Mouse (Mus musculus) heart, postnatal 0 days (tissue): Measurements from ENCODE around the gene Wdr66. TPM values are rescaled to one million over a fixed set of nuclear protein-coding genes. Genes with fewer than 3 reads are reported as not detected.

Experiments
- ATAC-seq: fragments of 200-750 bp; cut with Nextera tagmentation; 2 replicates; pipeline ENCODE4 v1.8.0; 2017; ENCODE audit warnings: low read depth, moderate number of reproducible peaks, moderate library complexity; ENCODE audit not compliant: insufficient read depth
- DNase-seq: peaks from one replicate; pipeline ENCODE4 v3.0.0-alpha.2; 2016; ENCODE audit warnings: low spot score
- H3K27ac ChIP-seq: fragments of 300-500 bp; sonication (generic); 2 replicates; pipeline ENCODE4 v1.5.1; 2014; ENCODE audit warnings: low read depth, mild to moderate bottlenecking
- H3K27me3 ChIP-seq: fragments of 300-500 bp; sonication (generic); 2 replicates; pipeline ENCODE4 v1.6.1; 2014; ENCODE audit warnings: low read length, mixed read lengths; ENCODE audit not compliant: control insufficient read depth, insufficient read depth
- H3K36me3 ChIP-seq: fragments of 300-500 bp; sonication (generic); replicated peaks from 2 replicates; pipeline ENCODE4 v1.6.1; 2014; ENCODE audit warnings: low read length, mixed read lengths; ENCODE audit not compliant: control insufficient read depth, insufficient read depth
- H3K4me1 ChIP-seq: fragments of 300-500 bp; sonication (generic); 2 replicates; pipeline ENCODE4 v1.6.1; 2014; ENCODE audit warnings: antibody characterized with exemption; ENCODE audit not compliant: control insufficient read depth, insufficient read depth
- H3K4me2 ChIP-seq: fragments of 300-500 bp; sonication (generic); 2 replicates; pipeline ENCODE4 v1.6.1; 2014; ENCODE audit warnings: low read depth, mild to moderate bottlenecking, low read length, moderate library complexity
- H3K4me3 ChIP-seq: fragments of 300-500 bp; sonication (generic); 2 replicates; pipeline ENCODE4 v1.5.1; 2014; ENCODE audit warnings: low read depth, low read length
- H3K9ac ChIP-seq: fragments of 300-500 bp; sonication (generic); replicated peaks from 2 replicates; pipeline ENCODE4 v1.6.1; 2014; ENCODE audit warnings: low read depth, low read length, mixed read lengths
- H3K9me3 ChIP-seq: fragments of 300-500 bp; sonication (generic); replicated peaks from 2 replicates; pipeline ENCODE4 v1.6.1; 2016; ENCODE audit warnings: low read length; ENCODE audit not compliant: control insufficient read depth
- CTCF ChIP-seq: IDR thresholded peaks from 2 replicates; pipeline ENCODE4 v1.5.1; 2016; ENCODE audit warnings: antibody characterized with exemption, control low read depth, low read depth
- EP300 ChIP-seq: IDR thresholded peaks from 2 replicates; pipeline ENCODE4 v1.6.1; 2016; ENCODE audit warnings: antibody characterized with exemption, low read depth
- WGBS: fragments of 180-500 bp; shearing (Covaris S2); extraction: QIAGEN DNeasy Blood & Tissue Kit; methylation state at CpG from one replicate; pipeline ENCODE4 v1.1.7; 2014; 5-methylcytosine and 5-hydroxymethylcytosine counted together
- polyA plus RNA-seq: library from polyadenylated mRNA; unstranded; fragments of >200 nt; fragmentation: Nextera tagmentation; extraction: Ambion mirVana; gene quantifications from 2 replicates; pipeline ENCODE4 v1.2.1, GENCODE M21; 2015
- total RNA-seq: library from RNA; depleted of rRNA; stranded (reverse); fragments of >200 nt; gene quantifications from 2 replicates; pipeline ENCODE4 v1.2.3, GENCODE M21; 2014; ENCODE audit warnings: low replicate concordance

Gene Wdr66
- total and polyA plus RNA-seq, 2 experiments from 2014 or later, result 3.1 to 4.0 TPM

DNA sequence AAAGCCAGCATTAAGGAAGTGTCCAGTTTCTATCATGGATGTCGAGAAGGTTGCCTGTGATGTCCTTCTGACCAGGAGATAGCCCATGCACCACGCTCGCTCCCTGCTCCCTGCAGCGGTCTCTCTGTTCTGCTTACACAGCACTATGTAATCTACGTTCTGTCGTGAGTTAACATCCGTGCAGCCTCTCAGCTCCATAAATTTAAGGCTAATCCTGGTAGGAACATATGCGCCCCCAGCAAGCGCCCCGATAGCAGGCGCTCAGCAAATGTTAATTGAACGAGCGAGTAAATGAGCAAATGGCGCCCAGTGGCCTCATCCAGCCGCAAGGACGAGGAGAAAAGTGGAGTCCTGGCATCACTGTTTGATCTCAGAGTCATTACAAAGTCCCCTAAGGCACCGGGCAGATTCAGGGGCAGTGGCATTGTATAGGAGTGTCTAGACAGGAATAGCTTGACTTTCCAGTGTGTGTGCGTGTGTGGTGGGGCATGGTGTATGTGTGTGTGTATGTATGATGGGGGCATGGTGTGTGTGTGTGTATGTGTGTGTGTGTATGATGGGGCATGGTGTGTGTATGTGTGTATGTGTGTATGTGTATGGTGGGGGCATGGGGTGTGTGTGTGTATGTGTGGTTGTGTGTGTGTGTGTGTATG, 55.9 kb downstream of the Wdr66 start:
- 75% methylated on average over 18 of the region's 18 CpGs for WGBS
- ATAC-seq, result no peak

DNA sequence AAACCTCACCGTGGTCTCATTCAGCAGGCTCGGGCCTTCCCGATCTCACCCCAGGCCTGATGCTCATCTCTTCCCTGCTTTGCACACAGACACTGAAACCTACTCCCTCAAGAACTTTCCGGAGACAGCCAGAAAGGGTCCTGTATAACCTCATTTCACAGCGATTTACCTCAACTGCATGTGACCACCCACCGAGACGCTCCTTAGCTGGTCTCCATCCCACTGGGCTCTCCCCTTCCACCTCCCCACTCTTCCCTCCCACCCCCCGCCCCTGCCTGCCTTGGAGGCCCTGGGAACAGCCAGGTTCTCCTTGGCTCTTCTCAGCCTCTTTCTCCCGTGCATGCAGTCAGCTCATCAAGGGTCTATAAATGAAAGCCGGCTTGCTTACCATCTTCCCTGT, 57.9 kb downstream of the Wdr66 start:
- WGBS, result 53% methylated on average over 10 of the region's 10 CpGs
- no peak overlapping the region for H3K4me2 ChIP-seq
- no peak for ATAC-seq

More for the DNA sequence above, 55.9 kb downstream of the Wdr66 start:
- no peak for DNase-seq
- Histone ChIP-seq H3K4me1 (no peaks in the 10 kb centered on the region), H3K4me3 (no peak overlapping the region), H3K27ac (no peak overlapping the region), H3K36me3 (no peaks in the 10 kb centered on the region), H3K9me3 (no peaks in the 10 kb centered on the region), H3K4me2 (no peak overlapping the region), H3K27me3 (no peaks in the 10 kb centered on the region), H3K9ac (no peak overlapping the region)
- no peak for TF ChIP-seq EP300
- TF ChIP-seq CTCF, result no peak

GRCm38 (mm10) chr5:123310221-123310620, 58.3 kb downstream of the Wdr66 start:
- TF ChIP-seq EP300 (no peak), CTCF (no peak)
- Histone ChIP-seq H3K9ac (no peak overlapping the region), H3K4me2 (no peak overlapping the region), H3K36me3 (no peaks in the 10 kb centered on the region), H3K27ac (no peak overlapping the region), H3K4me1 (peaks cover 10% of the 10 kb centered on the region; the same call in 1 of the 2 replicates), H3K27me3 (no peaks in the 10 kb centered on the region), H3K4me3 (no peak overlapping the region), H3K9me3 (no peaks in the 10 kb centered on the region)
- no peak for ATAC-seq
- WGBS, result 66% methylated on average over 7 of the region's 7 CpGs
- no peak for DNase-seq

More for the DNA sequence above, 57.9 kb downstream of the Wdr66 start:
- no peak for DNase-seq
- Histone ChIP-seq H3K4me1 (peaks cover 10% of the 10 kb centered on the region; the same call in 1 of the 2 replicates), H3K36me3 (no peaks in the 10 kb centered on the region), H3K27ac (no peak overlapping the region), H3K4me3 (no peak overlapping the region), H3K9ac (no peak overlapping the region), H3K27me3 (no peaks in the 10 kb centered on the region), H3K9me3 (no peaks in the 10 kb centered on the region)
- TF ChIP-seq EP300, result no peak
- no peak for TF ChIP-seq CTCF

DNA sequence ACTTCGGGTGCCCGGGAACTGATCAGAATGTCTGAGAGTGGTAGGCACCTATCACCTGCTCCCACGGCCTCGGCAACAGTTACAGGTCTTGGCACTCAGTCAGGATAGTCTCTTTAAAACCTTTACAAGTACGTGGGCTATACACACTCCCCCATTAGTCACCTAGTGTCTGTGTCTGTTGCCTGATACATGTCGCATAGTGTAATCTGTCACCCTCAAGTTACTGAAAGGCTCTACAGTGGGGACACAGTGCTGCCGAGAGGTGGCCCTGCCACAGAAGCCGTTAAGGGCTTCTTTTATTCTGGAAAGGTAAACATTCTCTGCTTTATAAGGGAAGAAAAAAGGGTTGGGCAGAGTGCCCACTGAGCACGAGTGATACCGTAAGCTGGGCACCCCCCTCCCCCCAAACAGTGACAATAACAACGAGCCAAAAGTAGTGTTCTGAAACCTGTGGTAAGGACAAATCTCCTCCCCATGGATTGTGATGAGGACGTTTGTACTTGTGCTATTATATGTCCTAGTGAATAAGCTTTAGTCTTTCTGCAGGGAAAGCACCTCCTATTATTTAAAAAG, 61.2 kb downstream of the Wdr66 start:
- Histone ChIP-seq H3K27me3 (no peaks in the 10 kb centered on the region), H3K4me2 (no peak overlapping the region), H3K27ac (peak overlapping the region; percentile 44), H3K9ac (no peak overlapping the region), H3K4me3 (no peak overlapping the region), H3K4me1 (peaks cover 10% of the 10 kb centered on the region; the same call in 1 of the 2 replicates), H3K36me3 (no peaks in the 10 kb centered on the region), H3K9me3 (no peaks in the 10 kb centered on the region)
- DNase-seq (peak; percentile 49), ATAC-seq (peak; percentile 59; the same call in 1 of the 2 replicates)
- no peak for TF ChIP-seq EP300
- TF ChIP-seq CTCF, result no peak
- WGBS, result 29% methylated on average over 12 of the region's 12 CpGs

- TF ChIP-seq EP300 (no peak), CTCF (no peak)
- ATAC-seq (no peak), DNase-seq (no peak)
- H3K4me2 ChIP-seq, result no peak overlapping the region
- H3K36me3 ChIP-seq, result no peaks in the 10 kb centered on the region
- H3K9ac ChIP-seq, result no peak overlapping the region
- H3K4me3 ChIP-seq, result no peak overlapping the region
- no peaks in the 10 kb centered on the region for H3K9me3 ChIP-seq
- H3K27me3 ChIP-seq, result no peaks in the 10 kb centered on the region
- H3K27ac ChIP-seq, result peak overlapping the region; percentile 44; the same call in 1 of the 2 replicates
- WGBS, result 54% methylated on average over 11 of the region's 11 CpGs
- H3K4me1 ChIP-seq, result peaks cover 10% of the 10 kb centered on the region; the same call in 1 of the 2 replicates
Measured at GRCm38 (mm10) chr5:123313851-123314380, 62.0 kb downstream of the Wdr66 start.
